Comparison of ENCODE assay signal across 7 mouse cellular contexts in the genomic region with DNA sequence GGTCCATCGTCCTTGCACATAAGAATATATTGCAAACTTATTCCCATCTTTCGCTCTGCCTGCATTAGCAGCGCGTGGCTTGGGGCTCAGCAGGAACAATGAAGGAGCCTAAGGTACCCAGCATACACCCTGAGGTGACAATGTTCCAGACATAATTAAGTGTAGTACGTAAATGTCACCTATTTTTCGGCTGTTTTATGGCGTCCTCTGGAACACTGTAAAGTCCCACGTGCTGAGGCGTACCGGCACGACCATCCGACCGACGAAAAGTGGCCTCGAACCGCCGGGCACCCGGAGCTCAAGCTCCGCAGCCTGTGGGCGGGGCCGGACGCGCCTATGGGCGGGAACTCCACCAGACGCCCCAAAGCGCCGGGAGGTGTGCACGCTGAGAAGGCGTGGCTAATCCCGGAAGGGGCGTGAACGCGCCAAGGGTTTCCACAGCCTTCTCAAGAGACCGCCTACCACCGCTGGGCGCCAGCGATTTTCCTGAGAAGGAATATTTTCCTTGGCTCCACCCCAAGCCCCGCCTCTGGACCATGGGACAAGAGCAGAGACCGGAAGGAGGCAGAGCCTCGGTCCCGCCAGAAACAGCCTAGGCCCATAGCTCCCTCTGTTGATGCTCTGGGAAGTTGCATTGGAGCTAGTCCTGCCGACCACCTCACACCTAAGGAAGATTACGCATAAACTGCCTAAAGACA. TPM values are rescaled to one million over a fixed set of nuclear protein-coding genes. Genes with fewer than 3 reads are reported as not detected.
DNase-seq lines count a peak whose midpoint lies in the region; ATAC-seq lines count a peak whose summit lies in the region.

Gene Srl (minus strand): TSS at position 316 of the 698 bp plus-strand sequence.

- peak within 1 kb of the TSS; percentile 41 for H3K4me3 ChIP-seq in embryonic facial prominence, embryonic 12.5 days
- peak within 1 kb of the TSS; percentile 45 for H3K4me3 ChIP-seq in limb, embryonic 11.5 days (ENCODE audit: low read depth, low read length)
- peak within 1 kb of the TSS; percentile 51 for H3K4me3 ChIP-seq in midbrain, embryonic 14.5 days (replicated peaks; ENCODE audit: low read depth, low read length)

- peak within 1 kb of the TSS; percentile 50 for H3K4me2 ChIP-seq in embryonic facial prominence, embryonic 12.5 days (replicated peaks)
- peak within 1 kb of the TSS; percentile 40 for H3K4me2 ChIP-seq in limb, embryonic 11.5 days (ENCODE audit: low read depth, severe bottlenecking)
- H3K4me2 ChIP-seq in midbrain, embryonic 14.5 days (ENCODE audit: low read length): peak within 1 kb of the TSS; percentile 57

- no peaks in the 10 kb centered on the region for H3K27me3 ChIP-seq in embryonic facial prominence, embryonic 12.5 days
- no peaks in the 10 kb centered on the region for H3K27me3 ChIP-seq in limb, embryonic 11.5 days (ENCODE audit: control insufficient read depth, insufficient read depth, low read length)
- H3K27me3 ChIP-seq in midbrain, embryonic 14.5 days (ENCODE audit: control insufficient read depth, insufficient read depth, low read length): no peaks in the 10 kb centered on the region

- peak; percentile 95 for ATAC-seq in embryonic facial prominence, embryonic 12.5 days (ENCODE audit: insufficient number of reproducible peaks, insufficient read depth, low FRiP score, low TSS enrichment)
- peak; percentile 99 for ATAC-seq in limb, embryonic 11.5 days (ENCODE audit: insufficient number of reproducible peaks, low FRiP score, low TSS enrichment, low read depth)
- peak; percentile 97 for ATAC-seq in midbrain, embryonic 14.5 days (ENCODE audit: low FRiP score, low TSS enrichment)

- peaks cover 17% of the 10 kb centered on the region for H3K36me3 ChIP-seq in embryonic facial prominence, embryonic 12.5 days
- peaks cover 6% of the 10 kb centered on the region; the same call in 1 of the 2 replicates for H3K36me3 ChIP-seq in limb, embryonic 11.5 days (ENCODE audit: control insufficient read depth, insufficient read depth, low read length)
- peaks cover 13% of the 10 kb centered on the region; the same call in 1 of the 2 replicates for H3K36me3 ChIP-seq in midbrain, embryonic 14.5 days (ENCODE audit: control insufficient read depth, insufficient read depth, low read length)

- WGBS in embryonic facial prominence, embryonic 12.5 days: under 1% methylated on average over 43 of the region's 43 CpGs
- WGBS in limb, embryonic 11.5 days: under 1% methylated on average over 43 of the region's 43 CpGs
- WGBS in midbrain, embryonic 14.5 days: 1% methylated on average over 43 of the region's 43 CpGs

- peaks cover 8% of the 10 kb centered on the region; the same call in 1 of the 2 replicates for H3K4me1 ChIP-seq in embryonic facial prominence, embryonic 12.5 days
- H3K4me1 ChIP-seq in limb, embryonic 11.5 days (ENCODE audit: control insufficient read depth, insufficient read depth, low read length): no peaks in the 10 kb centered on the region
- peaks cover 4% of the 10 kb centered on the region; the same call in 1 of the 2 replicates for H3K4me1 ChIP-seq in midbrain, embryonic 14.5 days (ENCODE audit: control insufficient read depth, insufficient read depth, low read length)

- no peaks in the 10 kb centered on the region for H3K9me3 ChIP-seq in embryonic facial prominence, embryonic 12.5 days
- no peaks in the 10 kb centered on the region for H3K9me3 ChIP-seq in limb, embryonic 11.5 days (ENCODE audit: control insufficient read depth, low read length)
- H3K9me3 ChIP-seq in midbrain, embryonic 14.5 days (ENCODE audit: control insufficient read depth, low read length): no peaks in the 10 kb centered on the region

- H3K9ac ChIP-seq in embryonic facial prominence, embryonic 12.5 days: peak within 1 kb of the TSS; percentile 50
- H3K9ac ChIP-seq in limb, embryonic 11.5 days (ENCODE audit: low read length): peak within 1 kb of the TSS; percentile 48
- H3K9ac ChIP-seq in midbrain, embryonic 14.5 days (replicated peaks; ENCODE audit: low read length): peak within 1 kb of the TSS; percentile 50

- no peak within 1 kb of the TSS for H3K27ac ChIP-seq in embryonic facial prominence, embryonic 12.5 days
- H3K27ac ChIP-seq in limb, embryonic 11.5 days (replicated peaks; ENCODE audit: low read depth, low read length): no peak within 1 kb of the TSS
- H3K27ac ChIP-seq in midbrain, embryonic 14.5 days (replicated peaks; ENCODE audit: low read depth, low read length): peak within 1 kb of the TSS; percentile 57; the same call in 1 of the 2 replicates

- DNase-seq in adrenal gland, postnatal 25 days: peak; percentile 100
- peak; percentile 100 for DNase-seq in heart, adult 11 months
- DNase-seq in kidney, adult 18-20 months: peak; percentile 100
- peak; percentile 99 for DNase-seq in limb, embryonic 11.5 days (ENCODE audit: low spot score)
- peak; percentile 99 for DNase-seq in midbrain, embryonic 14.5 days
- DNase-seq in spleen, adult 18-20 months: peak; percentile 92 to 97

RNA-seq across cellular contexts. Expression of gene Srl, which starts in this region (rescaled TPM):
- total RNA-seq in adrenal gland, postnatal 25 days (2021): 8.0 and 11.9 TPM in 2 replicates
- 29.5 and 31.9 TPM in 2 replicates for polyA plus RNA-seq in embryonic facial prominence, embryonic 12.5 days (2016; fragmentation: Nextera tagmentation; extraction: Ambion mirVana)
- polyA plus RNA-seq in limb, embryonic 11.5 days (2014; fragmentation: Nextera tagmentation; extraction: Ambion mirVana): 29.7 and 31.8 TPM in 2 replicates
- 17.6 and 25.7 TPM in 2 replicates for polyA plus RNA-seq in midbrain, embryonic 14.5 days (2014; fragmentation: Nextera tagmentation; extraction: Ambion mirVana)
